In the genomic region with DNA sequence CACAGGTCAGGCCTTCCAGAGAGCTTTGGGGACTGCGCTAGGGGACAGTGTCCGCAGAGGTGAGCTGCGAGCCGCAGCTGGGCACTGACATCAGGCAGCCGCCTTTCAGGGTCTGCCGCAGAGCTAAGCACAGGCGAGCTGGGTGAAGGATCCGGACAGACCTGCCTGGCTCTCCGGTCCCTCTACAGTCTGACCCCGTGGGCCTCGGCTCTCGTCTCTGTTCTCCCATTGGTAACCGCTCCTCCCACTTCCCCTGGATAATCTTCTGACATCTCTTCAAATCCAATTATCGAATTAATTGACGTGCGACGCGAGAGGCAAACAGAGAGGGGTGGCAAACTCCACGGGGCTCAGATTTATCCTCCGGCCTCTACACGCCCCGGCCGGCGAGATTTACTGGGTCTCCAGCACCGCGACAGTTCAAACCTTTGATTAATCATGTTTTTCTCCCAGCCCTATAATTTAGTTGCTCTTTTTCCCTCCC, we compare ENCODE assay signal across 8 mouse cellular contexts. TPM values are rescaled to one million over a fixed set of nuclear protein-coding genes. Genes with fewer than 3 reads are reported as not detected.
DNase-seq lines count a peak whose midpoint lies in the region; ATAC-seq lines count a peak whose summit lies in the region.

No protein-coding gene starts in this region.

- DNase-seq in right cerebral cortex, postnatal 4 days, result peak; percentile 44
- DNase-seq in right cerebral cortex, postnatal 14 days, result no peak
- peak; percentile 52 for DNase-seq in embryonic facial prominence, embryonic 10.5 days (ENCODE audit: low spot score)
- peak; percentile 68 for DNase-seq in intestine, embryonic 14.5 days (ENCODE audit: low spot score)
- no peak for DNase-seq in spleen, adult 18-20 months
- no peak for DNase-seq in adrenal gland, adult 18-20 months (ENCODE audit: low spot score in 2 of 2)
- DNase-seq in frontal cortex, postnatal 25 days (ENCODE audit: low spot score in 2 of 2), result no peak

- ATAC-seq in intestine, embryonic 14.5 days (replicated peaks; ENCODE audit: low FRiP score, low TSS enrichment, low read depth), result peak; percentile 40; the same call in 1 of the 2 replicates
- peak; percentile 42 for ATAC-seq in neural tube, embryonic 12.5 days (ENCODE audit: low FRiP score, low read depth)

- H3K36me3 ChIP-seq in embryonic facial prominence, embryonic 10.5 days (replicated peaks), result no peaks in the 10 kb centered on the region
- H3K36me3 ChIP-seq in intestine, embryonic 14.5 days (ENCODE audit: control insufficient read depth, insufficient read depth, low read length), result no peaks in the 10 kb centered on the region
- H3K36me3 ChIP-seq in neural tube, embryonic 12.5 days, result no peaks in the 10 kb centered on the region

- H3K4me1 ChIP-seq in embryonic facial prominence, embryonic 10.5 days, result peaks cover 25% of the 10 kb centered on the region
- peaks cover 8% of the 10 kb centered on the region for H3K4me1 ChIP-seq in intestine, embryonic 14.5 days (replicated peaks; ENCODE audit: control insufficient read depth, insufficient read depth, low read length)
- peaks cover 29% of the 10 kb centered on the region for H3K4me1 ChIP-seq in neural tube, embryonic 12.5 days

- peak overlapping the region; percentile 86 for H3K4me2 ChIP-seq in intestine, embryonic 14.5 days (ENCODE audit: low read length)
- H3K4me2 ChIP-seq in neural tube, embryonic 12.5 days (replicated peaks), result peak overlapping the region; percentile 69

- peak overlapping the region; percentile 59 for H3K4me3 ChIP-seq in embryonic facial prominence, embryonic 10.5 days
- peak overlapping the region; percentile 46 for H3K4me3 ChIP-seq in intestine, embryonic 14.5 days (ENCODE audit: low read depth, low read length)
- H3K4me3 ChIP-seq in neural tube, embryonic 12.5 days, result peak overlapping the region; percentile 38

- H3K27ac ChIP-seq in embryonic facial prominence, embryonic 10.5 days (replicated peaks), result peak overlapping the region; percentile 26; the same call in 1 of the 2 replicates
- no peak overlapping the region for H3K27ac ChIP-seq in intestine, embryonic 14.5 days (ENCODE audit: low read depth)
- H3K27ac ChIP-seq in neural tube, embryonic 12.5 days, result peak overlapping the region; percentile 51

- H3K27me3 ChIP-seq in embryonic facial prominence, embryonic 10.5 days (replicated peaks; ENCODE audit: low read depth, poor library complexity, severe bottlenecking), result peaks cover 88% of the 10 kb centered on the region
- peaks cover 70% of the 10 kb centered on the region for H3K27me3 ChIP-seq in intestine, embryonic 14.5 days (replicated peaks; ENCODE audit: control insufficient read depth, insufficient read depth, low read length)
- H3K27me3 ChIP-seq in neural tube, embryonic 12.5 days (replicated peaks), result peaks cover 69% of the 10 kb centered on the region

- under 1% methylated on average over 26 of the region's 26 CpGs for WGBS in embryonic facial prominence, embryonic 10.5 days
- WGBS in intestine, embryonic 14.5 days, result 3% methylated on average over 26 of the region's 26 CpGs
- under 1% methylated on average over 26 of the region's 26 CpGs for WGBS in neural tube, embryonic 12.5 days

- no peaks in the 10 kb centered on the region for H3K9me3 ChIP-seq in embryonic facial prominence, embryonic 10.5 days
- H3K9me3 ChIP-seq in intestine, embryonic 14.5 days (ENCODE audit: control insufficient read depth, low read length), result no peaks in the 10 kb centered on the region
- no peaks in the 10 kb centered on the region for H3K9me3 ChIP-seq in neural tube, embryonic 12.5 days

- peak overlapping the region; percentile 29 for H3K9ac ChIP-seq in intestine, embryonic 14.5 days (ENCODE audit: low read length)
- H3K9ac ChIP-seq in neural tube, embryonic 12.5 days, result 0 out of 2 replicates have a peak overlapping the region, but pooled peaks have one; percentile 50

RNA-seq across cellular contexts. Expression of gene Atp5g2, which starts 20.2 kb away (rescaled TPM):
- 52.8 and 56.9 TPM in 2 replicates for polyA plus RNA-seq in embryonic facial prominence, embryonic 10.5 days (2016; fragmentation: Nextera tagmentation; extraction: Ambion mirVana)
- 81.3 and 87.4 TPM in 2 replicates for polyA plus RNA-seq in intestine, embryonic 14.5 days (2014; fragmentation: Nextera tagmentation; extraction: Ambion mirVana)
- 61.1 and 62.7 TPM in 2 replicates for polyA plus RNA-seq in neural tube, embryonic 12.5 days (2016; fragmentation: Nextera tagmentation; extraction: Ambion mirVana)
- 10 to 100 TPM; 18.3 to 19.4 TPM for total RNA-seq in adrenal gland, adult 18-20 months (2021)

RNA-seq across cellular contexts. Expression of gene Calcoco1, which starts 29.6 kb away (rescaled TPM):
- polyA plus RNA-seq in embryonic facial prominence, embryonic 10.5 days (2016; fragmentation: Nextera tagmentation; extraction: Ambion mirVana), result 33.9 and 36.4 TPM in 2 replicates
- 30.6 and 35.8 TPM in 2 replicates for polyA plus RNA-seq in intestine, embryonic 14.5 days (2014; fragmentation: Nextera tagmentation; extraction: Ambion mirVana)
- polyA plus RNA-seq in neural tube, embryonic 12.5 days (2016; fragmentation: Nextera tagmentation; extraction: Ambion mirVana), result 39.1 and 47.3 TPM in 2 replicates
- 100 to 1,000 TPM in 1 of 2 experiments, 10 to 100 TPM in 1; 95.4 to 106 TPM for total RNA-seq in adrenal gland, adult 18-20 months (2021)

Comparison
In these comparisons a context has a peak if more than half of its experiments do, and no peak if none do; other contexts are left out.
1. DNase-seq: peak in right cerebral cortex, postnatal 4 days (single experiment), embryonic facial prominence, embryonic 10.5 days (single experiment) and intestine, embryonic 14.5 days (single experiment); none in right cerebral cortex, postnatal 14 days (single experiment), spleen, adult 18-20 months (0 of 2), adrenal gland, adult 18-20 months (0 of 2) and frontal cortex, postnatal 25 days (0 of 2).
2. Peak in every context shown above with its lines, with median percentiles within 50 percentile points of each other: H3K4me3 ChIP-seq.